Mouse (Mus musculus) small intestine, adult 2 months (tissue): Measurements from ENCODE around the gene Col8a2.
A peak's percentile ranks its signal among the peaks of the same experiment; 100 is the strongest.

Source experiments
- CTCF ChIP-seq: fragments of 200-500 bp; IDR thresholded peaks from 2 replicates; pipeline ENCODE4 v1.5.1; 2012; ENCODE audit warnings: low read depth, mild to moderate bottlenecking, control low read depth, inconsistent platforms, low read length, moderate library complexity, mixed read lengths; ENCODE audit not compliant: insufficient replicate concordance, insufficient read length; ENCODE audit errors: extremely low read depth
- POLR2A ChIP-seq: fragments of 200-500 bp; IDR thresholded peaks from 2 replicates; pipeline ENCODE4 v1.6.1; 2012; ENCODE audit warnings: low read depth, mild to moderate bottlenecking, control low read depth, inconsistent platforms, low read length, moderate library complexity

GRCm38 (mm10) chr4:126303877-126304276 is 17.3 kb downstream of the Col8a2 start:
- TF ChIP-seq CTCF (peak; percentile 28; the same call in 1 of the 2 replicates), POLR2A (no peak)
